Mouse (Mus musculus) forebrain, postnatal 0 days (tissue): ENCODE measurements around the gene Rap1gap2. TPM values are rescaled to one million over a fixed set of nuclear protein-coding genes. Genes with fewer than 3 reads are reported as not detected.

Experiments used
- ATAC-seq: fragments of 200-750 bp; cut with Nextera tagmentation; 2 replicates; pipeline ENCODE4 v1.8.0; 2017; ENCODE audit warnings: mild to moderate bottlenecking, moderate library complexity
- DNase-seq: peaks from one replicate; pipeline ENCODE4 v3.0.0-alpha.2; 2015
- H3K27ac ChIP-seq: fragments of 300-500 bp; sonication (generic); 2 replicates; pipeline ENCODE4 v1.5.1; 2014; ENCODE audit warnings: low read depth, mild to moderate bottlenecking, antibody characterized with exemption, low read length, moderate library complexity, mixed read lengths
- H3K27me3 ChIP-seq: fragments of 300-500 bp; sonication (generic); 2 replicates; pipeline ENCODE4 v1.6.1; 2014; ENCODE audit warnings: mild to moderate bottlenecking, low read length, mixed read lengths; ENCODE audit not compliant: insufficient read depth
- H3K36me3 ChIP-seq: fragments of 300-500 bp; sonication (generic); 2 replicates; pipeline ENCODE4 v1.6.1; 2014; ENCODE audit warnings: mild to moderate bottlenecking, moderate library complexity; ENCODE audit not compliant: insufficient read depth
- H3K4me1 ChIP-seq: fragments of 300-500 bp; sonication (generic); 2 replicates; pipeline ENCODE4 v1.6.1; 2014; ENCODE audit warnings: antibody characterized with exemption; ENCODE audit not compliant: insufficient read depth
- H3K4me2 ChIP-seq: fragments of 300-500 bp; sonication (generic); 2 replicates; pipeline ENCODE4 v1.6.1; 2014; ENCODE audit warnings: low read depth, mild to moderate bottlenecking, moderate library complexity
- H3K4me3 ChIP-seq: fragments of 300-500 bp; sonication (generic); 2 replicates; pipeline ENCODE4 v1.5.1; 2014; ENCODE audit warnings: low read depth, low read length, mixed read lengths
- H3K9ac ChIP-seq: fragments of 300-500 bp; sonication (generic); 2 replicates; pipeline ENCODE4 v1.6.1; 2014; ENCODE audit warnings: mild to moderate bottlenecking
- H3K9me3 ChIP-seq: fragments of 300-500 bp; sonication (generic); 2 replicates; pipeline ENCODE4 v1.6.1; 2016; ENCODE audit warnings: low read length
- CTCF ChIP-seq: sonication (generic); IDR thresholded peaks from 2 replicates; pipeline ENCODE4 v1.5.1; 2016; ENCODE audit warnings: antibody characterized with exemption, control low read depth, low read depth
- WGBS: fragments of 180-500 bp; shearing (Covaris S2); extraction: QIAGEN DNeasy Blood & Tissue Kit; methylation state at CpG from one replicate; pipeline ENCODE4 v1.1.7; 2014; 5-methylcytosine and 5-hydroxymethylcytosine counted together
- polyA plus RNA-seq: library from polyadenylated mRNA; unstranded; fragments of >200 nt; fragmentation: Nextera tagmentation; extraction: Ambion mirVana; gene quantifications from 2 replicates; pipeline ENCODE4 v1.2.1, GENCODE M21; 2015
- total RNA-seq: library from RNA; depleted of rRNA; stranded (reverse); fragments of >200 nt; gene quantifications from 2 replicates; pipeline ENCODE4 v1.2.3, GENCODE M21; 2014

The Rap1gap2 gene
- total and polyA plus RNA-seq, 2 experiments from 2014 or later = 12.2 to 43.7 TPM

DNA sequence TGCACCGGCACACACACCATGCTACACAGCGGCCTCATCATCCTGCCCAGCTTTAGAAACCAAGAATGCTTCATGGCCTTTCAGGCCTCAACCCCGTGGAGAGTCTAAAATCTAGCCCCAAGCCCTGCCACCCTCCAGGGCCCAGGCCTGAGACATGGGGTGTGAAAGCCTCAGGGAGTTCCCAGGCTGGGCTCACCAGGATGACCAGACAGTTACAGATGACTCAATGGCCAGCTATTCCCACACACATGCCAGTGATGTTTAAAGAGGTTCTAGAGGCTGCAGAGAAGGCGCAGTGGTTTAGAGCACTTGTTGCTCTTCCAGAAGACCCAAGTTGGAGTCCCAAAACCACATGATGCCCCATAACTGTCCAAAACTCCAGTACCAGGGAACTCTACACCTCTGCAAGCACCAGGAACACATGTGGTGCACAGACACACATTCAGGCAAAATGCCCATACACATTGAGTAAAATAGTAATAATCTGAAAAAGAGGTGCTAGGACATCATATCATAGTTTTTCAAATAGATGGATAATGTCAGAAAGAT is 44.3 kb downstream of the Rap1gap2 start:
- Histone ChIP-seq H3K36me3 (no peaks in the 10 kb centered on the region), H3K9ac (no peak overlapping the region), H3K27me3 (no peaks in the 10 kb centered on the region), H3K4me1 (no peaks in the 10 kb centered on the region), H3K27ac (no peak overlapping the region), H3K9me3 (no peaks in the 10 kb centered on the region), H3K4me3 (no peak overlapping the region), H3K4me2 (no peak overlapping the region)
- no peak for TF ChIP-seq CTCF
- WGBS = 91% methylated on average over 4 of the region's 4 CpGs
- ATAC-seq (no peak), DNase-seq (no peak)

DNA sequence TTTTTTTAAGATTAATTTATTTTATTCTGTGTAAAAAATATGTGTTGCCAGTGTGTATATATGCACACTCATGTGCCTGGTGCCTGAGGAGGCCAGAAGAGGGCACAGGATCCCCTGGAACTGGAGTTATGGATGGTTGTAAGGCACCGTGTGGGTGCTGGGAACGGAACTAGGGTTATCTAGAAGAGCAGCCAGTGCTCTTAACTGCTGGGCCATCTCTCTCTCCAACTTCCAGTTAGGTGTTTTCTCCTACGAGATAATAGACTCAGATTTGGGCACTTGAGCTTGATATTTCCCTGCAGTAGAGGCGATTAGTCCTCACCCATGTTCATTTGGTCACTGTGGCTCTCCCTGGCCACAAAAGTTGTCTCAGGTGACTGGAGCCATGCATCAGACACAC is 49.3 kb downstream of the Rap1gap2 start:
- no peaks in the 10 kb centered on the region for H3K27me3 ChIP-seq
- H3K27ac ChIP-seq = no peak overlapping the region
- no peaks in the 10 kb centered on the region for H3K36me3 ChIP-seq
- H3K4me1 ChIP-seq = no peaks in the 10 kb centered on the region
- 89% methylated on average over 4 of the region's 4 CpGs for WGBS
- no peak overlapping the region for H3K9ac ChIP-seq
- DNase-seq = no peak
- H3K4me2 ChIP-seq = no peak overlapping the region
- H3K4me3 ChIP-seq = no peak overlapping the region
- no peaks in the 10 kb centered on the region for H3K9me3 ChIP-seq
- no peak for ATAC-seq
- no peak for TF ChIP-seq CTCF

DNA sequence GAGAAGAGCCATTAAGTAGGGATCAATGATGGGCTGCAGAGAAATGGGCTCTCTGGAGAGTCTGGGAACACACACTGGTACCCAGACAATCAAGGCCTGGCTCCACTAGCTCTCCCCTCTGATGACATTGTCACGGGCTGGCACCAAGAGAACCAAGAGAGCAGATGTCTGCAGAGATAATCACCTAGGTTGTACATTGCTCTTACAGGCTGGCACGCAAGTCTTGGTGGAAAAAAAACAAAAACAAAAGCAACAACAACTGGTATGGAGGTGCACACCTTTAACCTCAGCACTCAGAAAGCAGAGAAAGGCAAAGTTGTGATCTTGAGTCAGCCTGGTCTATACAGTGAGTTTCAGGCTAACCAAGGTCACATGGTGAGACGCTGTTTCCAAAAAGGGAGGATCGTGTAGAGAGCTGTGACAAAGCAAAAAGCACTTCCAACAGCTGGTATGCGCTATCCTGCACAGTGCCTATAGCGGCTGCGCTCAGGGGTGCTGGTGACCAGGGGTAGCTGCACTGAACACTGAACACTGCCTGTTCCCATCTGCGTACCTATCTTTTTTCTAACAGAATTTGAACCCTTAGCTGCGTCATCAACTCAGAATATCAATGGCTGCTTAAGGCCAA is 50.0 kb downstream of the Rap1gap2 start:
- DNase-seq (no peak), ATAC-seq (no peak)
- H3K4me3 ChIP-seq = no peak overlapping the region
- H3K4me1 ChIP-seq = no peaks in the 10 kb centered on the region
- H3K27ac ChIP-seq = no peak overlapping the region
- no peak overlapping the region for H3K4me2 ChIP-seq
- WGBS = 88% methylated on average over 9 of the region's 9 CpGs
- H3K9ac ChIP-seq = no peak overlapping the region
- no peaks in the 10 kb centered on the region for H3K36me3 ChIP-seq
- no peaks in the 10 kb centered on the region for H3K27me3 ChIP-seq
- no peaks in the 10 kb centered on the region for H3K9me3 ChIP-seq
- no peak for TF ChIP-seq CTCF

DNA sequence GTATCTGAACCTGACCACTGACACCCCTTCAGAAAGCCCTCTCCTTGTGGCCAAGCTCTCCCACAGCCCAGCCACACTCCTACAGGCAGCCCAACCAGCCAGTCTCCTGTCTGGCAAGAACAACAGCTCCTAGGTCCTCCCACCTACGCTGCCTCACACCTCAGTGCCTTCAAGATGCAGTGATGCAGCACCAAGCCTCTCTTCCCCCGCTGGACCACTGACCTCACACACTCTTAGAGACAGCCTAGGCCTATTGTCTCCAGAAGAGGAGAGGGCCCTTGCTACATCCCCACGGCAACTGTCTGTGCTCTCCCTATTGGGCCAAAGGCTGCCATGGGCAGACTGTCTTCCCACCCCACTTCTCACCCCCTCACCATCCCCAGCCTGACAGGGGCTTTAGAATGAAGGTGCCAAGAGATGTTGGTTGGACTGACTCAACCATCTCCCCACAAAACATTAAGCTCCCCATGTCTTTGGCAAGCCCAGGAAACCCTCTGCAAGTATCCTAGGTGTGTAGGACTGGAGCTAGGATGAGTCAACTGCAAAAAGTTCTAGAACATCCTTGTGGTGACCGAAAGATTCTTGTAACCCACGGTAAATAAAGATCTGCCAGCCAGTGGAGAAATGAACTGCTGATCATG is 50.8 kb downstream of the Rap1gap2 start:
- DNase-seq (no peak), ATAC-seq (no peak)
- no peak overlapping the region for H3K4me3 ChIP-seq
- no peak for TF ChIP-seq CTCF
- H3K36me3 ChIP-seq = no peaks in the 10 kb centered on the region
- no peaks in the 10 kb centered on the region for H3K27me3 ChIP-seq
- H3K9me3 ChIP-seq = no peaks in the 10 kb centered on the region
- WGBS = 59% methylated on average over 5 of the region's 5 CpGs
- no peak overlapping the region for H3K9ac ChIP-seq
- no peak overlapping the region for H3K27ac ChIP-seq
- H3K4me1 ChIP-seq = no peaks in the 10 kb centered on the region; the same call in 1 of the 2 replicates
- H3K4me2 ChIP-seq = no peak overlapping the region

DNA sequence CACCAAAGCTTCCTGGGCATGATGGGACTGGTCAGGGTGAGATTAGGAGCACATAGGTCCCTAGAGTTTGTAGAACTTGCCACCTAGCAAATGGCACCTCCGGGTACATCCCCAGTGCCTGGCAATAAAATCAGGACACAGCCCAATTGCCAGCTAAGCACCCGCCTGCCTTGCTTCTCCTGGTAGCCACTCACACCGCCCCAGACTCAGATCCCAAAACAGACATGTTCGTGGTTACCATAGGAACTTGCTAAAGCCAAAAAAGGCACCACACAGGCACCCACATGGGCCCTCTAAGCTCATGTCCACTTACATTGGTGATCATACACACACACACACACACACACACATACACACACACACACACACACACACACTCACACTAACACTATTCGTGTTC is 51.8 kb downstream of the Rap1gap2 start:
- no peak for ATAC-seq
- Histone ChIP-seq H3K4me3 (no peak overlapping the region), H3K4me1 (no peaks in the 10 kb centered on the region; the same call in 1 of the 2 replicates), H3K36me3 (no peaks in the 10 kb centered on the region), H3K27ac (no peak overlapping the region), H3K4me2 (no peak overlapping the region), H3K27me3 (no peaks in the 10 kb centered on the region), H3K9ac (no peak overlapping the region), H3K9me3 (no peaks in the 10 kb centered on the region)
- TF ChIP-seq CTCF = no peak
- WGBS = 89% methylated on average over 5 of the region's 5 CpGs
- no peak for DNase-seq

DNA sequence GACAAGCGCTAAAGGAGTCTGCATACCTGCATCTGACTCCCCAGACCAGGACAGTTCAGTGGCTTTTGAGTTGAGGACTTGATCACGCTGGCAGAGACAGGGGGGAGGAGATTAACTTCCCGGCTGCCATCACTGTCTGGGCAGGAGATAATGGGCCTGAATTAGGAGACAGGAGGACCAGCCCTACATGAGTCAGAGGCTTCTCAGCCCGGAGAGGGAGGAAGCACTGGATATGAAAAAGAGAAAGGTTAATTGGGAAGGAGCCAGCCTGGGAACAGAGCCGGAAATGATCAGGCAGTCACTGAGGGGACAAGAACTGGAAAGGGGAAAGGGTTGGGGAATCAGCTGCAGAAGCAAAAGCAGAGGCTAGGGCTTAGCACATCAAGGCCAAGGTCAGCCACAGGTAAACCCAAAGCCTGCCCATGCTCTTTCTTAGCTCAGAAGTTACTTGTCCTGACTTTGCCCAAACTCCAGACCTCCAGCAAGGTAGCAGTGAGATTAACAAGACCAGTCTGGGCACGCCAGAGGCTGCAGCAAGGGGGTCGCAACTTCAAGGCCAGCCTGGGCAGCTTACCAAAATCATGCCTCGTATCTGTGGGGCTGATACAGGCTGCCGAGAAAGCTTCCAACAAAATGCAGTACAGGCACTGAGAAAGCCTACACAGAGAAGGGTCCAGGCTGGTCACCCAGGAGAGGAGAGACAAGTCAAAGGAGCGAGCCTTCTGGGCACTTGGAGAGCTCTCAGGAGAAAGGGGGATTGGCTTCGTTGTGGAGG is 53.1 kb downstream of the Rap1gap2 start:
- TF ChIP-seq CTCF = no peak
- Histone ChIP-seq H3K27ac (no peak overlapping the region), H3K4me3 (no peak overlapping the region), H3K4me2 (no peak overlapping the region), H3K27me3 (no peaks in the 10 kb centered on the region), H3K9me3 (no peaks in the 10 kb centered on the region), H3K36me3 (no peaks in the 10 kb centered on the region), H3K9ac (no peak overlapping the region), H3K4me1 (no peaks in the 10 kb centered on the region; the same call in 1 of the 2 replicates)
- ATAC-seq (no peak), DNase-seq (no peak)
- WGBS = 50% methylated on average over 11 of the region's 11 CpGs
